Mouse (Mus musculus) adrenal gland, postnatal 10 days (tissue): Measurements from ENCODE around the gene Mc1r. TPM values are rescaled to one million over a fixed set of nuclear protein-coding genes. Genes with fewer than 3 reads are reported as not detected.
"Not testable (repeated sequence)": the region's sequence is repeated elsewhere in the genome, so short reads cannot be mapped to it uniquely, and the experiment has no call there.

Source experiments
- DNase-seq: peaks from one replicate; pipeline ENCODE4 v3.0.0; 2021; ENCODE audit warnings: mixed read lengths
- total RNA-seq, 2 experiments: library from RNA; stranded (reverse); gene quantifications; 2 replicates each; pipeline ENCODE4 v1.2.3; 2021

Mc1r gene
- total RNA-seq, 2 experiments from 2014 or later, result not detected

DNA sequence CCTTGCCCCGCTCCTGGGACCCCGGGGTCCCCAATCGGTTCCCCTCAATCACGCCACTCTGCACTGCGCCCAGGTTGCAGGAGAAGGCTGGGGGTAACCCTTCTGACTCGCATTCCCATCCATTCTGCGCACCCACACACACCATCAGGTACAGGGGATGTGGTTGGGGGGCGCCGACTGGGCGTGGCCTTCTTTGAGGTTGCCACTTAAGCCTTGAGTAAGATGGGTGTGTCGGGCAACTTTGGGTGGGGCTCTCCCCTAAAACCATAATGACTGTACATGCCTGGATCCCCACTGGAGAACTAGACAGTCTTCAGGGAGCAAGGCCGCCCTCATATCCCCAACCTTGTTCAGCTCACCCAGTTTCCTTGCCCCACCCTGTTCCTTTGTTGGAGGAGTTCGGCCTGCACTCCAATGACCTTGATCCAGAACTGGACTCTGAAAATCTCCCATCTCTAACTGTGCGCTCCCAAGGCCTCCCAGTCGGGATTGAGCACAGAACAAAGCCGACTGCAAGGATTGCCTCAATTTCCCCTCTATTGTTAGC lies 4.9 kb downstream of the Mc1r start:
- DNase-seq, result no peak

DNA sequence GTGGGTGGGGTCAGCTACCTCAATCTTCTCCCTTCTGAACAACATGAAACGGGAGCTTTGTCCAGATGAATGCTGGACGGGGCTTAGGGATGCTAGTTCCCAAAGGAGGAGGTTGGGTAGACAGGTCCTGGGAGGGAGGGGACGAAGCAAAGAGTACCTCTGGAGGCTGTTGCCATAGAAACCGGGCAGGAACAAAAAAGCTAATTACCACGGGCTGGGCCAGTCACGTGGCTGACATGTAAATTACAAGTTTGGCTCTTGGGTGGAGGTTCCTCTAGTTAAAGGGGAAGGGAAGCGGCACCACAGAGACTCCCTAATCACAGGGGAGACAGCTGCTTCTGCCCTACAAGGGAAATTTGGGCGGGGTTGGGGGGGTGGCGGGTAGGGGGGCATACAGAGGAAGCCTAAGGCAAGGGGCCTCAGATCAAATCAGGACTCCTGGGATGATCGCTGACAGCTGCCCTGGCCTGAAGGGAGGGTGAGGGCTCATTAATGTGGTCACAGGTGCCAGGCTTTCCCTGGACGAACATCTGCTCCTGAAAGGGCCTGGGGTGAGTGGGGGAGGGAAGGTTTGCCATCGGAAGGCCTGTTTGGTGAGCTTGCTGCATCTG lies 5.8 kb downstream of the Mc1r start:
- DNase-seq, result no peak

DNA sequence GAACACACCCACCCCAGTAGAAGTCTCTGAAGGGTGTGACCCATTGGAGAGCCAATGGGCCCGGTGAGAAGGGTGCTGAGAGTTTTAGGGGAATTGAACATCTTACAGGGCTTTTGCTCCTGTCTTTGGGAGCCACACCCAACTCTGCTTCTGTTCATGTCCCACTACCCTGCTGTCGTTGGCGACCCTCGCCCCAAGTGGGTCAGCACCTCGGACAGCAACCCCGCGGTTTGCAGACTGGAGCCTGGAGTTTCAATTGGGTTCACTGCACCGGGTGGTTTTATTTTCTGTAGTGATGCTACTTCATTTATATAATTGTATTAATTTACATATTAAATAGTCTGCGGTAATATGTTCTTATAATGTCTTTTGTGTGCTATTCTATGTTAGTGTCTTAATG lies 7.3 kb downstream of the Mc1r start:
- no peak for DNase-seq

GRCm38 (mm10) chr8:123414997-123415696 lies 8.2 kb downstream of the Mc1r start:
- DNase-seq, result not testable (repeated sequence)

- DNase-seq, result no peak
These were observed 9.3 kb downstream of the Mc1r start for GRCm38 (mm10) chr8:123415967-123416943.

- no peak for DNase-seq
These were observed 10.1 kb downstream of the Mc1r start for GRCm38 (mm10) chr8:123416944-123417555.

DNA sequence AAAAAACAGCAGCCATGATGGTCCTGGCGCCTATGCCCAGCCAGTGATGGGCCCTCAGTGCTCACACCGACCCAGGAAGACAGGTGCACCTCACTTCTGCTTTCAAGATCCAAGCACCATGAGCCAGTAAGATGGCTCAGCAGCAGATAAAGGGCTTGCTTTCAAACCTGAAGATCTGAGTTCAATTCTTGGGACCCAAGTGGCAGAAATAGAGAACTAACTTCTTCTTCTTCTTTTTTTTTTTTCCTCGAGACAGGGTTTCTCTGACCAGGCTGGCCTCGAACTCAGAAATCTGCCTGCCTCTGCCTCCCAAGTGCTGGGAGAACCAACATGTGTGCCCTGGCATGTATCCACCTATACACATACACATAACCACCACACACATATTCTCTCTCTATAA lies 12.8 kb downstream of the Mc1r start:
- DNase-seq, result no peak

DNA sequence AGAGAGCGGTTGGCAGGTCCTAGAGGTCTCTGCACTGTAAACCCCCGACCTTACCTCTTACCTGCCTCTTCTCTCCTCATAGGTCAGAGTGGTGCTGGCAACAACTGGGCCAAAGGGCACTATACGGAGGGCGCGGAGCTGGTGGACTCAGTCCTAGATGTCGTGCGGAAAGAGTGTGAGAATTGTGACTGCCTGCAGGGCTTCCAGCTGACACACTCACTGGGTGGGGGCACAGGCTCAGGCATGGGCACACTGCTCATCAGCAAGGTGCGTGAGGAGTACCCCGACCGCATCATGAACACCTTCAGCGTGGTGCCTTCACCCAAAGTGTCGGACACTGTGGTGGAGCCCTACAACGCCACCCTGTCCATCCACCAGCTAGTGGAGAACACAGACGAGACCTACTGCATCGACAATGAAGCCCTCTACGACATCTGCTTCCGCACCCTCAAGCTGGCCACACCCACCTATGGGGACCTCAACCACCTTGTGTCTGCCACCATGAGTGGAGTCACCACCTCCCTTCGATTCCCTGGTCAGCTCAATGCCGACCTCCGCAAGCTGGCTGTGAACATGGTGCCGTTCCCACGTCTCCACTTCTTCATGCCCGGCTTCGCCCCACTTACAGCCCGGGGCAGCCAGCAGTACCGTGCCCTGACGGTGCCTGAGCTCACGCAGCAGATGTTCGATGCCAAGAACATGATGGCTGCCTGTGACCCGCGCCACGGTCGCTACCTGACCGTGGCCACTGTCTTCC lies 13.8 kb downstream of the Mc1r start:
- no peak for DNase-seq

DNA sequence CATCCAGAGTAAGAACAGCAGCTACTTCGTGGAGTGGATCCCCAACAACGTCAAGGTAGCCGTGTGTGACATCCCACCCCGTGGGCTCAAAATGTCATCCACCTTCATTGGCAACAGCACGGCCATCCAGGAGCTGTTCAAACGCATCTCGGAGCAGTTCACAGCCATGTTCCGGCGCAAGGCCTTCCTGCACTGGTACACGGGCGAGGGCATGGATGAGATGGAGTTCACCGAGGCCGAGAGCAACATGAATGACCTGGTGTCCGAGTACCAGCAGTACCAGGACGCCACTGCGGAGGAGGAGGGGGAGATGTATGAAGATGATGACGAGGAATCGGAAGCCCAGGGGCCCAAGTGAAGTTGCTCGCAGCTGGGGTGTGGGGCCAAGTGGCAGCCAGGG lies 14.4 kb downstream of the Mc1r start:
- DNase-seq, result no peak

DNA sequence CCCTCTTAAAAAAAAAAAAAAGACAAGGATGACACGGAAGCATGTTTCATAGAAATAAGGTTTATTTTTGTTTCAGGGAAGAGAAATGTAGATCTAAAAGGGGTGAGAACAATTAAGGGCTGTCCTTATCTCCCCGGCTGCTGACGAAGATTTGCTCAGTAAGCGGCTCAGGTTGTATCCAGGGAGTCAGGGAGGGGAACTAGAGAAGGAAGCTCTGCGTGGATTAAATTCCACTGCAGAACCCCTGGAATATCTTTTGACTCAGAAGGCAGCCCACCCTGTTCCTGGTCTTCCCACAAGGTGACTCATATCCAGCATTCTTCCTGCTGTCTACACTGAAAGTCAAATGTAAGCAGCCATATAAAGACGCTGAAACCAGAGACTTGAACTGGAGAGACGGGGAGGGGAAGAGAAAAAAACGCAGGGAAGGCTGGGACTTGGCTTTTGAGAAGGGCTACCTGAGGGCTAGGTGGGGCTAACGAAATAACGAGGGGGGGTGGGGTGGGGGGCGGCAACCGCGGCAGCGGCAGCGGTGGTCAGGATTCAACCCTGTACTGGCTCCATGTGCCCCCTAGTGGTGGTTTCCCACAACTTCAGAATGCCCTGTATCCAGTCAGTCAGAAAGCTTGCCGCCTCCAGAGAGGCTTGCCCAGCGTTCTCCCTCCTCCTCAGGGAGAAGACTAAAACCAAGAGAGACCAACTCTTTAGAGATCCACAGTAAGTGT lies 15.3 kb downstream of the Mc1r start:
- DNase-seq, result peak; percentile 81

DNA sequence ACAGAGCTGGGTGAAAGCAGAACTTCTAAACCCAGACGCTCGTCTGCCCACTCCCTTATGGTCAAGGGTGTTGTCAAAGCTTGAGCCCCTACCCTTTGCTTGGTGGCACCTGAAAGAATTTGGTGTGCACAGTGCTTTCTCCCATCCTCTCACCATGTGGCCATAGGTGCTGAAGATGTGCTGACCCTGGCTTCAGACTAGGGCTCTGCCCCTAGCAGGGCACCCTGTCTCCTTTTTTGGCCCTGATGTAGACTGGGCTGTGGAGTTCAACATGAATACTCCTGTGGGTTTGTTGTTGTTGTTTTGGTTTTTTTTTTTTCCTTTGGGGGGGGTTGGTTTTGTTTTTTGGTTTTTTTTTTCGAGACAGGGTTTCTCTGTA lies 15.9 kb downstream of the Mc1r start:
- no peak for DNase-seq

GRCm38 (mm10) chr8:123423441-123423840 lies 16.5 kb downstream of the Mc1r start, which contains the start of gene Def8:
Def8 (plus strand) TSS chr8:123423527.
- DNase-seq, result no peak

DNA sequence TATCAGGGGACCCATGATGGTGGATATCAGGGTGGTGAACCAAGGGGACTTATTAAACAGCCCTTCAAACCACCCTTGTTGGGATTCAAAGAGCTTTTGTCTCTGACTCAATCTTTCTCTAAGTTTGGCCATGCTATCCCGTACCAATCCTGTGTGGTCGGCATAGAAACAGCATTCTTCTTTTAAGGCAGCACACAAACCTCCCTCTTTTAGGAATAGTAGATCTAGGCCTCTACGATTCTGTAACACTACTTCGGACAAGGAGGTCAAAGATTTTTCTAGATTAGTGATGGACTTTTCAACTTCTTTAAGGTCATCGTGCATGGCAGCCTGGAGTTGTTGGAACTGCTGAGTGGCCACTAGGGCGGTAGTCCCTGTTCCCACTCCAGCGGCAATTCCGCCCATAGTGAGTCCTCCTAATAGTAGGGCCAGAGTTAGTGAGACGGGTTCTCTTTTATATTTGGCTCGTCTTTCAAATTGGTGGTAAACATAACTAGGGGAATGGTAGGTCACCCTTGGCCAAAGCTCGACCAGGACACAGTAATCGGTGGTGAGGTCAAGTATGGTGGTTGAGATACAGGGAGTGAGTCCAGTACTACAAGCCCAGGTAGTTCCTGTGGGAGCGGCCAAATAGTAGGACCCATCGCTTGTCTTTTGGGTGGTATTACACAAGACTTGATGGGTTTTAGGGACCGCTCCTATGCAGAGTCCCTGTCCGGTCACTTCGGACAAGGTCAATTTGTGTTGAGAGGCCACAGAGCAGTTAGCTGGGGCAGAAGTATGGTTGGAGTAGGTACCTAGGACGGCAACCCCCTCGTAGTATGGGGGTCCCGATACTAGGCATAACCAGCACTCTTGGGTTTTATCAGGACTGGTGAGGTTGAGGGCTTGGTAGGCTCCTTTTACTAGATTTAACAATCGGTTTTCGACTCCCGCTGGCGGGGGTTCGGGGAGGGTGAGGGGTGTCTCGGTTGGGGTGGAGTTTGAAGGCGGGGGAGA lies 19.9 kb downstream of the Mc1r start:
- DNase-seq, result no peak

DNA sequence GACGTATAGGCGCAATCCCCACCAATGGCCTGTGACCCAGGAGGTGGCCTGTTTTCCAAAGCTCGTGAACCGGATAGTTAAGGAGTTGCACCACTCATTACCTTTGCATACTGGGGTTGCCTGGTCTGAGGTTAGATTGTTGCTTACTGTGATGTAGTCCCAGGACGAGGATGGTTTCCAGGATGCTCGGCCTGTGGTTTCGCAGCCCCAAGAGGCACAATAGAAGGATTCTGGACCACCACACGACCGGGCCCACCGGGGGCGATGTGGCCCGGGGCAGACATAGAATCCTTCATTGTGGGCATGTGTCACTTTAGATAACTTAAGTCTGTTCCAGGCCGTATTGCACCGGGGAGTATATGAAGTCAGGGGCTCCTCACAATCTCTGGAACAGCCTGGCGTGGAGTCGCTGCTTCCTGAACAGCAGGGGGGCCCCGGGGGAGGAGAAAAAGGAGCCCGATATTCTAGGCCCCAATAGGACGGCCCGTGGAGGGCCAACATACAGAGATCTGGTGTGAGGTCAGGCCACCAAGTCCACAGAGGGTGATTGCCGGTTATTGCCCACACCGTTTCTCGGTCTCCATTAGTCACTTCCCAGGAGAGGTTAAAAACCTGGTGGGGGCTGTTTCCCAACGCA lies 20.9 kb downstream of the Mc1r start:
- DNase-seq, result no peak

GRCm38 (mm10) chr8:123428343-123428893 lies 21.5 kb downstream of the Mc1r start:
- DNase-seq, result no peak

GRCm38 (mm10) chr8:123428939-123429721 lies 22.2 kb downstream of the Mc1r start:
- DNase-seq, result no peak

DNA sequence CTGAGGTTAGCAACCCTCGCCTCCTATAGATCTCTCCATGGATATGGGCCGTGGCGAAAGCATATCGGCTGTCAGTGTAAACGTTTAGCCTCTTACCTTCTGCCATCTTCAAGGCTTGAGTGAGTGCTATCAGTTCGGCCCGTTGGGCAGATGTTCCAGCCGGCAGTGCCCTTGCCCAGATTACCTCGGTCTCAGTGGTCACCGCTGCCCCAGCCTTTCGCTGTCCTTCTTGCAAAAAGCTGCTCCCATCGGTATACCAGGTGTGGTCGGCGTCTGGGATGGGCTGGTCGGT lies 22.8 kb downstream of the Mc1r start:
- DNase-seq, result not testable (repeated sequence)

DNA sequence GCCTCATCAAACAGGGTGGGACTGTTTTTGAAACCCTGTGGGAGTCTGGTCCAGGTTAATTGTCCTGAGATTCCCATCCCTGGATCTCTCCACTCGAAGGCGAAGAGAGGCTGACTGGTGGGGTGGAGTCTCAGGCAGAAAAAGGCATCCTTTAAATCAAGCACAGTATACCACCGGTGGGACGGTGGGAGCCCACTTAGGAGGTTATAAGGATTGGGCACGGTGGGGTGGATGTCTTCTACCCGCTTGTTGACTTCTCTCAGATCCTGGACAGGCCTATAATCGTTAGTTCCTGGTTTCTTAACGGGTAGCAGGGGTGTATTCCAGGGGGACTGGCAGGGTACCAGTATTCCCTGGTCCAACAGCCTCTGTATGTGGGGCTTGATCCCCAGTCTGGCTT lies 24.0 kb downstream of the Mc1r start:
- not testable (repeated sequence) for DNase-seq
